Mouse (Mus musculus) stomach, postnatal 0 days (tissue): ENCODE results near the gene Hes2.

ENCODE experiments used
- CTCF ChIP-seq: IDR thresholded peaks from 2 replicates; pipeline ENCODE4 v1.5.1; 2016; ENCODE audit warnings: antibody characterized with exemption, low read depth, mild to moderate bottlenecking, moderate library complexity
- EP300 ChIP-seq: optimal IDR thresholded peaks from 2 replicates; pipeline ENCODE3; 2016; ENCODE audit warnings: antibody characterized with exemption

DNA sequence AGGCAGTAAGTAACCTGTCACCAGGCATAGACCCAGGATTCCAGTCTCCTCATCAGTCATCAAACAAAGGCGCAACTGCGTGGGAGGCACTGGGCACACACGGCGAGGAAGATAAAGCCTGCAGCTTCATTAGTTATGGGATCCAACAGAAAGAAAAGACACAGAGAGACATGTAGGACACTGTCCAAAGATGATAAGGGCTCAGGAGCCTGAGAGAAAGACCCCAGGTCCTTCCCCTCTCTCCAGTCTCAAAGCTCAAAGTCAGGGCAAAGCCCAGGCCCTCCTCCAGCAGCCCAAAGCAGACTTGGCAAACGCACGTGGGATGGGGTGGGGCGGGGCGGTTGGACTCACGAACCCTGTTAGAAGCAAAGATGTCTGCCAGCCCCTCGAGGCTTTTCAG lies 13.2 kb upstream of the Hes2 start:
- TF ChIP-seq CTCF: no peak
- TF ChIP-seq EP300: no peak
